Mouse (Mus musculus): ENCODE results near the gene Esp16.
"Not testable (repeated sequence)": the region's sequence is repeated elsewhere in the genome, so short reads cannot be mapped to it uniquely, and the experiment has no call there.

Esp16 gene

DNA sequence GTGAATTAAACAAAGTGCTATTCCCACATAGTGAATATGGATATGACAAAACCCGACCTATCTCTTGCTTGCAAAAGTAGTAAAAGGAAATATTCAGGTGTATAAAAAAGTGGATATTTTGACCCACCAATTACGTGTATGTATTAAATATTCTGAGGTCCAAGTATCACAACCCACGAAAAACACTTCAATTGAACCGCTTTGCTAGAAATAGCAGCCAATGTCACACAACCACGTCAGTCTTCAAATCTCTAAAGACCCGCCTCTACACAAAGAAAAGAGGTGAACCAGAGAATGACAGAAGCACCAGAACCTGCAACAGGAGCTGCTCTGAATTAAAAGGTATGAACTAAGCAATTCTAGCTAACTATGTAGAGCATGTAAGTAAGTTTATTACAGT, at the start of gene Esp16:
Gene Esp16, plus strand, starts transcription at position 301 of the 400 bp plus-strand sequence.
- DNase-seq (ENCODE audit: low spot score in 2 of 2): not testable (repeated sequence)

DNA sequence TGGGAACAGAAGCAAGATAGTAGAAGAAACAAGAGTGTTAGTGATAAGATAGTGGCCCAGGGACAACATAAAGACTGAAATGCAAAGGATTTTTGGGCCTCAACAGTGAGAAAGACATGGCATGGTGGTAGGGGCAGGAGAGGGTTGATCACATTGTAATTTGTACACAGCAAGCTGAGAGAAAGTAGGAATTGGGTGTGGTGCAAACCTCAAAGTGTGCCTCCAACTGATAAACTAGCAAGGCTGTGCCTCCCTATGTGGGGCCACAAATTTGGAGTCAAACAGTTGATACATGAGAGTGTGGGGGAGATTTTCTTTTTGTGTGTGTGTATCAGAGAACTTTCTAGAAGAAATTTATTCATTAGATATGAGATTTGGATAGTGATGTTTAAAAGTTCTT, 37.9 kb upstream of the Esp16 start:
- DNase-seq (ENCODE audit: low spot score in 2 of 2): not testable (repeated sequence)
